Mouse (Mus musculus) hematopoietic stem cell, adult 5-6 weeks (primary cell): ENCODE measurements around the gene Btd. TPM values are rescaled to one million over a fixed set of nuclear protein-coding genes. Genes with fewer than 3 reads are reported as not detected.
A peak's percentile ranks its signal among the peaks of the same experiment; 100 is the strongest.

ENCODE experiments used
- ATAC-seq, 2 experiments: fragments of 125-278 bp in 1 of 2; replicated peaks in 1 of 2; 2 replicates each; pipeline ENCODE4 v1.8.0; 2016 to 2017; ENCODE audit warnings: inconsistent platforms in 2 of 2, mild to moderate bottlenecking in 2 of 2, moderate number of reproducible peaks in 2 of 2, low read depth in 1 of 2, moderate TSS enrichment in 1 of 2; ENCODE audit not compliant: low FRiP score in 2 of 2, poor library complexity in 2 of 2, severe bottlenecking in 2 of 2, insufficient read depth in 1 of 2, low TSS enrichment in 1 of 2
- total RNA-seq: library from RNA; stranded (forward); fragments of 172-1452, 232-1000 nt; gene quantifications from 2 replicates; pipeline ENCODE4 v1.2.3, GENCODE M21; 2017

Gene Btd
- total RNA-seq, 1 experiment from 2014 or later: 23.3 TPM

- ATAC-seq: no peak
Observed at GRCm38 (mm10) chr14:31681291-31681690, 40.5 kb downstream of the Btd start.

DNA sequence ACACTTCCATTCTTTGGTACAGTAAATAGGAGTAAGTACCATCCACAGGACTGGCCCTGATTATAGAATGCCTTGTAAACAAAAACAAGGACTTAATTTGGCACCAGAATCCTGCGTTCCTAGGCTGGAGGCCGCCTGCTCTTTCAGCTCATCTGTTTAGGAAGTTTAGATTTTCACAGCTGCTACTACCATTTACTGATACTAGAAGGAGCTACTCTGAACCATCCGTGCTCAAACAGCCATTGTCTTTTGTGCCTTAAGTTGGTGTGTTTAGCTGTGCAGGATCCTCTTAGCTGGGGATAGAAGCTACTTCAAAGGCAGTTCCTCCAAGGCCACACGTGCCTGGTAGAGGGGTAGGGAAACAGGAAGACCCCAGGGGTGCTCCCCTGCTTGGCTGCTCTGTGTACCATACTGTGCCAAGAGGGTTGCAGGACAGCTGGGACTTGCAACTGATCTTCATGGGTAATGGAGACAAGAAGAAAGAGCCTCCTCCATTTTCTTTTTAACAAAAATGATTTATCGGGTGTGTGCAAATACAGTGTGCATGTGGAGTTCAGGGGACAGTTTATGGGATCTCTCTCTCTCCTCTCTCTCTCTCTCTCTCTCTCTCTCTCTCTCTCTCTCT is 41.2 kb downstream of the Btd start:
- ATAC-seq: no peak

DNA sequence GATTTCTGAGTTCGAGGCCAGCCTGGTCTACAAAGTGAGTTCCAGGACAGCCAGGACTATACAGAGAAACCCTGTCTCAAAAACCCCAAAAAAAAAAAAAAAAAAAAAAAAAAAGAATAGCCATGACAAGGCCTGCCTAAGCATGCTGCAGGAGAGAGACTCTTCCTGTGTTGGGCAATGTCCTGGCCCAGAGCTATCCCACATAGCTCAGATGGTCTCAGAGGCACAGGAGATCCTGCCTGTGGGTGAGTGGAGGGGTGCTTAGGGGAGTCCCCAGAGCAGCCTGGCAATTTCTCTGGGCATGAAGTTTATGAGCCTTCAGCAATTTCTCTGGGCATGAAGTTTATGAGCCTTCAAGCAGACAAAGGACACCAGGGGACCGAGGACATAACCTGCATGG is 42.8 kb downstream of the Btd start:
- ATAC-seq: peak; percentile 52 to 66

DNA sequence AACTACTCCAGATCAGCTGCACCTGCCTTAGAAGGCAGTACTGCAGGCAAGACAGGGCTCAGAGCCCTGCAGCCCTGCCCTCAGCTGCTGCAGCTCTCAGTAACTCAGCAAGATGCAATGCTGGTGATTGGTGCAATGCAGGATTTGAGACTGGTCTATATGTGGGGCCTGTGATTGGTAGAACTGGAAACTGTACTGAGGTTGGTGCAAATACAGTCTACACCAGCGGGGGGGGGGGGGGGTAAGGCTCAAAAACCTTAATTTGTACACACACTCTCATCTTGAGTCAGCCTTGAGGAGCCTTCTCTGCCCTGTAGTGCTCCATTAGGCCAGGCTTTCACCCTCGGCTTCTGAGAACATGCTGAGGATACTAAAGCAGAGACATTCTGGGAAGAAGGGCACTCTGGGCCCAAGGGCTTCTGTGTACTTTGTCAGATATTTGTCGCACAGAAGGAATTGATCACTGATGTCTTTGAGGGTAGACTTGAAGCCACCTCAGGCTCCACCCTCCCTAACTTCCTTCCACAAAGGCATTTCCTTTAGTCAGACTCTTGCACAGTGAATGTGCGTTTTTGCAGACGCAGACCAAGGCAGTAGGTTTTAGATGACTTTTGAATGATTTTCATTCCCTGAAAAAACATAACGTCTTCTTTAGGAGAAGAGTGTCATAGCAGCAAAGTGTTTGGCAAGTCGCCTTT is 43.7 kb downstream of the Btd start:
- peak; percentile 51 to 69; a peak in 3 of 4 replicates for ATAC-seq

GRCm38 (mm10) chr14:31685680-31686079 is 44.9 kb downstream of the Btd start:
- ATAC-seq: peak; percentile 74 to 80

- ATAC-seq: no peak
Observed at GRCm38 (mm10) chr14:31686231-31686630, 45.4 kb downstream of the Btd start.

- ATAC-seq: no peak
Observed at GRCm38 (mm10) chr14:31692536-31692935, 51.7 kb downstream of the Btd start.

DNA sequence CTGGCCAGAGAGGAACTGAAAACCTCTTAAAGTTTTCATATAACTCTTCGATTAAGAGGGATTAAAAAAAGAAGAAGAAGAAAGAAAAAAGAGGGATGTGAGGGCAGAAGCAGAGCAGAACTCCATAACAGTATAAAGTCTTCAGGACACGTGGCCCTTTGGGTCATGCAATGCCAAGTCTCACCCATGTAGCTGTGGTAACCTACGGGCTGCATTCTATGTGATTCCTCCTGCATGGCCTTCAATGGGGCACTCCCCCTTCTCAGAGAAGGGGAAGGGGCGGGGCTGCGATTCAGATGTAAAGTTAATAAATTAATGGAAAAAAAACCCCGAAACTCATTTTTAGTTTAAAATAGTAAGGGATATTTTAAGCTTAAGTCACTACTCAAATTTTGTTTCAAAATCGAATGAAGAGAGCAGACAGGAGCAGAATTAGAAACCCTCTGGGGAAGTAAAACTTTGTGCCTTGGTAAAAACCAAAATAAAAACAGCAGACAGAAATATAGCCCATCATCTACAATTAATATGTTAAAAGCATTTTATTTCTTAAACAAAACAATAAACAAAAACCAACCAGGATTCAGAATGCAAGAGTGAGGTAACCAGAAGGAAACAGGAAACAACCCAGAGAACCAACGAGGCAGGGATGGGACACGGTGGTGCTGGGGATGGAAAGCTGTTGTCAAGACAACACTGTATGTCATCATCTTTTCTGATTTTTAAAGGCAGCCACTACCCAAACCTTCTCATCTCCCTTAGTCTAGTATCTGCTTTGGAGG is 55.6 kb downstream of the Btd start:
- no peak for ATAC-seq

GRCm38 (mm10) chr14:31696985-31697303 is 56.1 kb downstream of the Btd start:
- 0 out of 4 replicates have a peak, but pooled peaks of 1 of the 2 experiments have one; percentile 14 for ATAC-seq

DNA sequence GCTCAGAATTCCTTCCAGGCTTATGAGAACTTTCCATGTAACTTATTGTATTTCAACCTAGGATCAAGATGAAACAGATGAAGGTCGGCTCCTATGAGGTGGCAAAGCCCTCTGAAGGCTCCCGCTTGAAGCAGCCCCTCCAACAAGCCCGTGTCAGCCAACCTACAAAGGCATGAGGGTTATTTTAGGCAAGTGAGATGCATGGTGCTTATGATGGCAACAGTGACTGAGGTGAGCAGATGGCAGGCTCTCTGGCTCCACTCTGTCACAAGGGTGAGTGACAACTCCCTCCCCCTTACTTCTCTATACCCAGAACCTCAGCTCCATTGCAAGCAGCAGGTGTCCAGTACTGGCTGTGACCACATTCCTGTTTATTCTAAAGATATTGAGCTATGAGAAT is 56.5 kb downstream of the Btd start:
- 0 out of 4 replicates have a peak, but pooled peaks of 1 of the 2 experiments have one; percentile 62 for ATAC-seq

GRCm38 (mm10) chr14:31697755-31698154 is 56.9 kb downstream of the Btd start:
- no peak for ATAC-seq

DNA sequence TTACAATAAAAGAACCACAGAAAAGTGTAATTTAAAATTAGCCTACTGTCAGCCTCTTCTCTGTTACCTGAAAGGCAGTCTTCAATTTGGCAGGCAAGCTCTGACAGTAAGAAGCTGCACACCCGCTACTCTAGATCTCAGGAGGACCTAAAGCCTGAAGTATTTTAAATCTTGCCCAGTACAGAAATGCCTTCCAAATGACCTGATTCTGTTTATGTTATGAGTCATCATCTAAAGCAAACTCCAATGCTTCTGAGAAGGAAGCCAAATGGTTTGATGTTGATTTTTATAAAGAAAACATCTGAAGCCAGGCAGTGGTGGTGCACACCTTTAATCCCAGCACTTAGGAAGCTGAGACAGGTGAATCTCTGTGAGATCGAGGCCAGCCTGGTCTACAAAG is 59.5 kb downstream of the Btd start:
- ATAC-seq: no peak

GRCm38 (mm10) chr14:31709343-31709742 is 68.5 kb downstream of the Btd start:
- ATAC-seq: no peak

DNA sequence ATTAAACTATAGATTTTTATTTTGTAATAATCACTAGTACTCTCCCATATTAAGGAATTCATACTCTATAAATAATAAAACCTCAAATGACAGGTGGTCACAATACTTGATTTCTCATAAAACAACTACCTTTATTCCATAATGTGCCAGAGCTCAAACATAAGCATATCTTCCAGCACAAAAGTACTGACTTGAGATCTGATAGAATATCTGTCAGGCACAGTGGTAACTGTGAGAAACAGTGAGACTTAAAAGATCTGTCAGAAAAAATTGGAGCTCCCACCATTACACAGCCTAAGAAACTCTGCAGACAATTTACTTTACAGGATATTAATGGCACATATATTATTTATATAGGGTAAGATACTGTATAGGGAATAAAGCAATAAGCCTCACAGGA is 74.8 kb downstream of the Btd start:
- no peak for ATAC-seq

DNA sequence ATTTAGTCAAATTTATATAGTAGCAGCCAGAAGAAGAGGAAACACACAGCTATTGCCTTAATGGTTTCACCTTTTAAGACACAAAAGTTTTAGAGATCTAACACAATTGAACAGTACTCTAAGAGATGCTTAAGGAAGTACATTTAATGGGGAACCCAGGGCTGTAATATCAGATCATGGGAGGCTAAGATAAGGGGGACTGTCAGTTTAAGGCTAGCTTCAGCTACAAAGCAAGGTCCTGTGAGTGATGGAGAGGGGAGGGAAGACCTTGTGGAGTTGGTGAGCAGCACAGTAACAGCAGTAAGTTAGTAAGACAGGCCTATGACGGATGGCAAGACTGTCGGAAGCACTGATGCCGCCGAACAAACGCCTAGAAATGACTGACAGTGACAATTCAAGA is 76.5 kb downstream of the Btd start:
- no peak for ATAC-seq
